Comparison of ENCODE assay signal across 17 mouse cellular contexts in the genomic region with DNA sequence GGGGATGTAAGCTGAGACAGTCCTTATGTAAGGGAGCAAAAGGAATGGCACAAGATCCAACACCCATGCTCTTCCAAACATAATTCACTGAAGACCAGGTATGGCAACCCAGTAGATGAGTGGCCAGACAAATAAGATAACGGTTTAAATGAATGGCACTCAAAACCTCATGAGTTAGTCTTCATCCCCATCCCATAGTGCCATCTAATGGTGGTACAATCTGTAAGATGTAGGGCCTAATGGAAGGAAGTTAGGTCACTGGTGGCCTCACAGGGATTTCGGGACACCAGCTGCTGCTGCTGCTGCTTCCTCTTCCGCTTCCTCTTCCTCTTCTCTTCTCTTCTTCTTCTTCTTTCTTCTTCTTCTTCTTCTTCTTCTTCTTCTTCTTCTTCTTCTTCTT.
DNase-seq lines count a peak whose midpoint lies in the region; TF ChIP-seq lines count a peak whose summit lies in the region.
"Had no signal": no experiment of that assay in that cellular context is flagged by ENCODE, and none has a peak within 500 bp of the region (broad histone marks: within the 10 kb centered on the region; RNA-seq: fewer than 3 reads in every experiment).

No protein-coding gene starts in this region.

- H3K79me2 ChIP-seq in heart, adult 2 months (replicated peaks; ENCODE audit: control insufficient read depth, insufficient read depth, low read length) = no peaks in the 10 kb centered on the region

- H3K9me3 ChIP-seq in heart, embryonic 10.5 days = no peaks in the 10 kb centered on the region
- H3K9me3 ChIP-seq: embryonic facial prominence, embryonic 15.5 days; forebrain, embryonic 10.5 days; heart, embryonic 13.5 days; limb, embryonic 13.5 days had no signal

- H3K4me3 ChIP-seq in heart, adult 2 months = no peak overlapping the region
- no peak overlapping the region for H3K4me3 ChIP-seq in heart, embryonic 10.5 days
- no peak overlapping the region for H3K4me3 ChIP-seq in layer of hippocampus, adult 2 months
- H3K4me3 ChIP-seq: embryonic facial prominence, embryonic 15.5 days; forebrain, embryonic 10.5 days; heart, embryonic 13.5 days; limb, embryonic 13.5 days had no signal

- no peak for DNase-seq in heart, adult 2 months
- no peak for DNase-seq in heart, embryonic 10.5 days (ENCODE audit: low spot score)
- no peak for DNase-seq in layer of hippocampus, adult 2 months (ENCODE audit: low spot score in 2 of 2)
- DNase-seq in layer of hippocampus, postnatal 25 days (ENCODE audit: extremely low spot score in 1 of 2, low spot score in 1 of 2) = no peak
- DNase-seq in 416B (ENCODE audit: low read depth) = peak; percentile 69
- DNase-seq in NIH3T3 (ENCODE audit: low read depth) = peak; percentile 54
- no peak for DNase-seq in right cerebral cortex, postnatal 14 days
- DNase-seq: adrenal gland, postnatal 36 days; embryo, embryonic 11 days; gastrocnemius, postnatal 25 days; layer of hippocampus, adult 9-11 months; lung, adult 18-20 months; thymus, adult 18-20 months had no signal

- no peaks in the 10 kb centered on the region for H3K36me3 ChIP-seq in heart, adult 2 months (ENCODE audit: control insufficient read depth, insufficient read depth, low read length)
- no peaks in the 10 kb centered on the region for H3K36me3 ChIP-seq in heart, embryonic 10.5 days
- H3K36me3 ChIP-seq: embryonic facial prominence, embryonic 15.5 days; forebrain, embryonic 10.5 days; heart, embryonic 13.5 days; limb, embryonic 13.5 days had no signal

- no peak for TF ChIP-seq POLR2A in heart, adult 2 months (IDR thresholded peaks at IDR 0.05; ENCODE audit: insufficient read depth, low read depth, low read length)

- intact Hi-C loops in heart, adult 2 months (cut with DNase I) = loop anchor here (2.0 to 10.0 kb wide), 4 partner anchors 363 to 523 kb away; no protein-coding TSS in a partner anchor

- TF ChIP-seq EP300 in heart, adult 2 months (IDR thresholded peaks at IDR 0.05; ENCODE audit: insufficient read depth, low read depth, low read length) = no peak

- H3K9ac ChIP-seq in heart, adult 2 months (ENCODE audit: low read depth, low read length) = no peak overlapping the region
- H3K9ac ChIP-seq: embryonic facial prominence, embryonic 15.5 days; heart, embryonic 13.5 days; limb, embryonic 13.5 days had no signal

- H3K27me3 ChIP-seq in heart, adult 2 months (ENCODE audit: control insufficient read depth, insufficient read depth, low read length) = no peaks in the 10 kb centered on the region
- no peaks in the 10 kb centered on the region for H3K27me3 ChIP-seq in heart, embryonic 10.5 days (ENCODE audit: insufficient read depth, poor library complexity, severe bottlenecking)
- H3K27me3 ChIP-seq: embryonic facial prominence, embryonic 15.5 days; heart, embryonic 13.5 days; limb, embryonic 13.5 days had no signal

- H3K4me1 ChIP-seq in heart, adult 2 months (ENCODE audit: control insufficient read depth, insufficient read depth, low read length) = no peaks in the 10 kb centered on the region
- no peaks in the 10 kb centered on the region for H3K4me1 ChIP-seq in heart, embryonic 10.5 days
- H3K4me1 ChIP-seq: embryonic facial prominence, embryonic 15.5 days; forebrain, embryonic 10.5 days; heart, embryonic 13.5 days; limb, embryonic 13.5 days had no signal

- no peak overlapping the region for H3K27ac ChIP-seq in heart, adult 2 months
- H3K27ac ChIP-seq in heart, embryonic 10.5 days = no peak overlapping the region
- H3K27ac ChIP-seq in layer of hippocampus, adult 2 months = no peak overlapping the region
- H3K27ac ChIP-seq: embryonic facial prominence, embryonic 15.5 days; forebrain, embryonic 10.5 days; heart, embryonic 13.5 days; limb, embryonic 13.5 days had no signal

- TF ChIP-seq CTCF in heart, adult 2 months (IDR thresholded peaks at IDR 0.05) = peak; percentile 68
- peak; percentile 51 for TF ChIP-seq CTCF in layer of hippocampus, adult 2 months (conservative IDR thresholded peaks at IDR 0.05)

- WGBS in heart, adult 2 months = 50% methylated on average over 3 of the region's 3 CpGs
- 69% methylated on average over 3 of the region's 3 CpGs for whole genome bisulfite sequencing in heart, embryonic 10.5 days

Comparison
In these comparisons a context has a peak if more than half of its experiments do, and no peak if none do; other contexts are left out.
1. DNase-seq: peak in 416B (single experiment) and NIH3T3 (single experiment); none in heart, adult 2 months (0 of 2), heart, embryonic 10.5 days (single experiment), layer of hippocampus, adult 2 months (0 of 2), layer of hippocampus, postnatal 25 days (0 of 2) and right cerebral cortex, postnatal 14 days (single experiment).